Mouse (Mus musculus): ENCODE data around the gene Notch4. TPM values are rescaled to one million over a fixed set of nuclear protein-coding genes. Genes with fewer than 3 reads are reported as not detected.

Notch4 gene
- polyA plus RNA-seq, 1 experiment from 2014 or later, result 1.4 TPM

GRCm38 (mm10) chr17:34613054-34613645 is 49.1 kb downstream of the Notch4 start:
- H3K36me3 ChIP-seq (ENCODE audit: control insufficient read depth, insufficient read depth), result peaks cover 78% of the 10 kb centered on the region

GRCm38 (mm10) chr17:34613830-34614229 is 49.8 kb downstream of the Notch4 start:
- H3K27me3 ChIP-seq (replicated peaks; ENCODE audit: control insufficient read depth, insufficient read depth, low read length), result no peaks in the 10 kb centered on the region
- no peak overlapping the region for H3K27ac ChIP-seq (ENCODE audit: low read depth, low read length)
- no peak for TF ChIP-seq CTCF (IDR thresholded peaks at IDR 0.05; ENCODE audit: low read depth)
- no peak for ATAC-seq
- H3K4me1 ChIP-seq (replicated peaks; ENCODE audit: control insufficient read depth, insufficient read depth, low read length), result no peaks in the 10 kb centered on the region
- no peaks in the 10 kb centered on the region for H3K9me3 ChIP-seq (ENCODE audit: control insufficient read depth)
- WGBS, result 93% methylated on average over 10 of the region's 10 CpGs
- H3K4me3 ChIP-seq (ENCODE audit: low read depth, low read length), result no peak overlapping the region
- H3K9ac ChIP-seq (ENCODE audit: low read depth, low read length), result no peak overlapping the region
- no peak overlapping the region for H3K4me2 ChIP-seq (replicated peaks; ENCODE audit: low read depth)
- H3K36me3 ChIP-seq (ENCODE audit: control insufficient read depth, insufficient read depth), result peaks cover 74% of the 10 kb centered on the region

More at GRCm38 (mm10) chr17:34613054-34613645, 49.1 kb downstream of the Notch4 start:
- Histone ChIP-seq H3K27me3 (replicated peaks; ENCODE audit: control insufficient read depth, insufficient read depth, low read length) (no peaks in the 10 kb centered on the region), H3K27ac (ENCODE audit: low read depth, low read length) (no peak overlapping the region; the same call in 1 of the 2 replicates), H3K9me3 (ENCODE audit: control insufficient read depth) (no peaks in the 10 kb centered on the region), H3K9ac (ENCODE audit: low read depth, low read length) (no peak overlapping the region), H3K4me3 (ENCODE audit: low read depth, low read length) (no peak overlapping the region), H3K4me2 (replicated peaks; ENCODE audit: low read depth) (no peak overlapping the region), H3K4me1 (replicated peaks; ENCODE audit: control insufficient read depth, insufficient read depth, low read length) (no peaks in the 10 kb centered on the region)
- ATAC-seq, result no peak
- WGBS, result 79% methylated on average over 11 of the region's 11 CpGs
- TF ChIP-seq CTCF (IDR thresholded peaks at IDR 0.05; ENCODE audit: low read depth), result no peak

DNA sequence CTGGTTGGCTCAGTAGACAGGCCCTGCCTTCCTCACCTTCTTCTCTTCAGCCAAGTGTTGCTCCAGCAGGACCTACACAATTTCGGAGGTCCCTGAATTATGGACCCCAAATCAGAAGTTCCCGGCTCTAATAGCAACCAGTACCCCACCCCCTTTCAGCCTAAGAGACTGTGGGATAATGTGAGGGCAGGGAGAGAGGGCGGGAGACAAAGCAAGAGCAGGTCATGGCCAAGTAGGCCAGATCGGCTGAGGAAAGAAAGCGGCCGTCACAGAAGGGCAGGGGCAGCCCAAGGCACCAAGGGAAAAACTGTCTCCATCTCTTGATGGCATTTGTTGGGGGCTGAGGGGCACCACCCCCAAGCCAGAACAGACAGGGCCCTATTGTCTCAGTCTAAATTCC is 51.8 kb downstream of the Notch4 start, which contains the start of gene Egfl8:
Gene Egfl8, minus strand, starts transcription at position 101 of the 400 bp plus-strand sequence.
- TF ChIP-seq CTCF (IDR thresholded peaks at IDR 0.05; ENCODE audit: low read depth), result no peak
- no peak within 1 kb of the TSS for H3K4me3 ChIP-seq (ENCODE audit: low read depth, low read length)
- no peak for ATAC-seq
- no peak within 1 kb of the TSS for H3K4me2 ChIP-seq (replicated peaks; ENCODE audit: low read depth)
- no peak within 1 kb of the TSS for H3K9ac ChIP-seq (ENCODE audit: low read depth, low read length)
- H3K4me1 ChIP-seq (replicated peaks; ENCODE audit: control insufficient read depth, insufficient read depth, low read length), result no peaks in the 10 kb centered on the region
- peaks cover 70% of the 10 kb centered on the region for H3K36me3 ChIP-seq (ENCODE audit: control insufficient read depth, insufficient read depth)
- H3K27me3 ChIP-seq (replicated peaks; ENCODE audit: control insufficient read depth, insufficient read depth, low read length), result no peaks in the 10 kb centered on the region
- H3K9me3 ChIP-seq (ENCODE audit: control insufficient read depth), result no peaks in the 10 kb centered on the region
- H3K27ac ChIP-seq (ENCODE audit: low read depth, low read length), result no peak within 1 kb of the TSS
- 85% methylated on average over 6 of the region's 6 CpGs for WGBS

DNA sequence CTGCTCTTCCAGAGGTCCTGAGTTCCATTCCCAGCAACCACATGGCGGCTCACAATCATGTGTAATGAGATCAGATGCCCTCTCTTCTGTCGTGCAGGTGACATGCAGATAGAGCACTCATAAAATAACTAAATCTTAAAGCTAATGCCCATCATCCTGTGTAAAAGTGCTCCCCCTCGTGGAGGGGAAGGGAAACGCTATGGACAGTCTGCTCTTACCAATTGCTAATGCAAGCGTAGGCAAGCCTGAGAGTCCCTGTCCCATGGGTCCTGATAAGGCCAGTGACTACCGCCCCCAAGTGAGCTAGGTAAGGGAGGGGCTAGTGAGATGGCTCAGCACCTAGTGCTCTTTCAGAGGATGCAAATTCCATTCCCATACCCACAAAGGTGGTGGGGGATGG is 54.9 kb downstream of the Notch4 start:
- TF ChIP-seq CTCF (IDR thresholded peaks at IDR 0.05; ENCODE audit: low read depth), result peak; percentile 90
- Histone ChIP-seq H3K9ac (ENCODE audit: low read depth, low read length) (no peak overlapping the region), H3K4me3 (ENCODE audit: low read depth, low read length) (no peak overlapping the region), H3K27ac (ENCODE audit: low read depth, low read length) (no peak overlapping the region), H3K27me3 (replicated peaks; ENCODE audit: control insufficient read depth, insufficient read depth, low read length) (no peaks in the 10 kb centered on the region), H3K36me3 (ENCODE audit: control insufficient read depth, insufficient read depth) (peaks cover 62% of the 10 kb centered on the region), H3K9me3 (ENCODE audit: control insufficient read depth) (no peaks in the 10 kb centered on the region), H3K4me2 (replicated peaks; ENCODE audit: low read depth) (no peak overlapping the region), H3K4me1 (replicated peaks; ENCODE audit: control insufficient read depth, insufficient read depth, low read length) (no peaks in the 10 kb centered on the region)
- peak; percentile 29 for ATAC-seq
- WGBS, result 15% methylated on average over 6 of the region's 6 CpGs

DNA sequence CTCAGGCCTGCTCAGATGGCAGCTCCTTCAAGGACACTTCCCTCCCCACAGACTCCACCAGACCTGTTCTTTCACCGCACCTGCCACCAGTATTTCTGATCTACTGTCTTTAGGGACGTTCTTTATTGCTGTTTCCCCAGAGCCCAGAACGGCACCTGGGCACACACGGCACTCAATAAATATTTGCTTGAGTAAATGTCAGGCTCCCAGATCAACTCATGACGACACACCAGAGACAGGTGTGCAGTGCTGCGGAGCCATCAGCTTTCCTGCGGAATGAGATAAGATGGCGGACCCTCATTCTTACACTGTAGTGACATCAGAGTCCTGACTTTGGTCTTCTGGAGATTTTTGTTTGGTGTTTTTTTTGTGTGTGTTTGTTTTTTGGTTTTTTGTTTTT is 56.9 kb downstream of the Notch4 start:
- H3K4me1 ChIP-seq (replicated peaks; ENCODE audit: control insufficient read depth, insufficient read depth, low read length), result no peaks in the 10 kb centered on the region
- TF ChIP-seq CTCF (IDR thresholded peaks at IDR 0.05; ENCODE audit: low read depth), result no peak
- no peak overlapping the region for H3K4me3 ChIP-seq (ENCODE audit: low read depth, low read length)
- H3K9me3 ChIP-seq (ENCODE audit: control insufficient read depth), result no peaks in the 10 kb centered on the region
- H3K27me3 ChIP-seq (replicated peaks; ENCODE audit: control insufficient read depth, insufficient read depth, low read length), result no peaks in the 10 kb centered on the region
- no peak overlapping the region for H3K4me2 ChIP-seq (replicated peaks; ENCODE audit: low read depth)
- H3K36me3 ChIP-seq (ENCODE audit: control insufficient read depth, insufficient read depth), result peaks cover 49% of the 10 kb centered on the region
- H3K27ac ChIP-seq (ENCODE audit: low read depth, low read length), result no peak overlapping the region
- H3K9ac ChIP-seq (ENCODE audit: low read depth, low read length), result no peak overlapping the region
- ATAC-seq, result peak; percentile 58
- 50% methylated on average over 8 of the region's 8 CpGs for WGBS

DNA sequence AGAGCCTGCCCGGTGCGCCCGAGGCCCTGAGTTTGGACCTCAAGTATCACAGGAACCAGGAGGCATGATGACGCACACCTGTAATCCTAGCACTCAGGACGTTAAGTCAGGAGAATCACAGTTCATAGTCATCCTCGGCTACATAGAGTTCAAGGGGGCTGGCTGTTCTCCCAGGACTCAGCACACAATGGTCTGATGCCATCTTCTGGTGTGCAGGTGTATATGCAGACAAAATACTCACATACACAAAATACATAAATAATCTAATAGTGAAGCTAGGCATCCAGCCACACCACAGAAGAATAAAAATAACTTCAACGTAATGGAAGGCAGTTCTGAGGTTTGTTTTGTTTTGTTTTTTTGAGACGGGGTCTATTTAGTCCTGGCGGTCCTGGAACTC is 59.1 kb downstream of the Notch4 start:
- no peak overlapping the region for H3K4me2 ChIP-seq (replicated peaks; ENCODE audit: low read depth)
- H3K4me1 ChIP-seq (replicated peaks; ENCODE audit: control insufficient read depth, insufficient read depth, low read length), result no peaks in the 10 kb centered on the region; the same call in 1 of the 2 replicates
- no peak overlapping the region for H3K9ac ChIP-seq (ENCODE audit: low read depth, low read length)
- no peak overlapping the region for H3K27ac ChIP-seq (ENCODE audit: low read depth, low read length)
- H3K9me3 ChIP-seq (ENCODE audit: control insufficient read depth), result no peaks in the 10 kb centered on the region
- peak; percentile 49 for TF ChIP-seq CTCF (IDR thresholded peaks at IDR 0.05; ENCODE audit: low read depth)
- 84% methylated on average over 9 of the region's 9 CpGs for WGBS
- no peak for ATAC-seq
- H3K4me3 ChIP-seq (ENCODE audit: low read depth, low read length), result no peak overlapping the region
- peaks cover 32% of the 10 kb centered on the region for H3K36me3 ChIP-seq (ENCODE audit: control insufficient read depth, insufficient read depth)
- no peaks in the 10 kb centered on the region for H3K27me3 ChIP-seq (replicated peaks; ENCODE audit: control insufficient read depth, insufficient read depth, low read length)
